Mouse (Mus musculus): ENCODE data around the gene Epha6. TPM values are rescaled to one million over a fixed set of nuclear protein-coding genes. Genes with fewer than 3 reads are reported as not detected.

The Epha6 gene
- polyA plus RNA-seq, 1 experiment: not detected

DNA sequence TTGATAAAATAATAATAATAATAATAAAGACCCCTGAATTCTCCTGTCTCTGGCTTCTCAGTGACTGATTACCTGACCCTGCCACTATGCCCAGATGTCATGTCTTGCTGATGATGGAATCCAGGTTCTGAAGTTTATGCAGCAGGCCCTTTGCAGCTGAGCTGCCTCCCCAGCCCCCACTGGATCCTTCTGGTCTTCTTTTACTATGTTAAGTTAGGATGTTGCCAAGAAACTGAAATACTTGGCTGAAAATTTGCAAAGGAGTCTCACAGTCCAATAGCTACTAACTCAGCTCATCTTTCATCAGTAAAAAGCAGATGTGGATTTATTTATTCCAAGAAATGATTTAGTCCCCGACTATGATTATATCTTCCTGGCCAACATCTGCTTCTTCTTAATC lies 861.7 kb downstream of the Epha6 start:
- H3K4me1 ChIP-seq (ENCODE audit: control insufficient read depth, insufficient read depth, low read length): no peaks in the 10 kb centered on the region
- TF ChIP-seq CTCF (IDR thresholded peaks at IDR 0.05; ENCODE audit: borderline replicate concordance, insufficient read depth, low read length) (no peak), POLR2A (IDR thresholded peaks at IDR 0.05; ENCODE audit: low read depth, low read length) (no peak)
- no peak overlapping the region for H3K27ac ChIP-seq (ENCODE audit: insufficient read depth, low read length)
- H3K4me3 ChIP-seq (ENCODE audit: insufficient read depth, low read length): no peak overlapping the region

- Histone ChIP-seq H3K4me1 (ENCODE audit: control insufficient read depth, insufficient read depth, low read length) (no peaks in the 10 kb centered on the region), H3K27ac (ENCODE audit: insufficient read depth, low read length) (no peak overlapping the region), H3K4me3 (ENCODE audit: insufficient read depth, low read length) (no peak overlapping the region)
- TF ChIP-seq POLR2A (IDR thresholded peaks at IDR 0.05; ENCODE audit: low read depth, low read length): no peak
- no peak for TF ChIP-seq CTCF (IDR thresholded peaks at IDR 0.05; ENCODE audit: borderline replicate concordance, insufficient read depth, low read length)
Observed at GRCm38 (mm10) chr16:59715524-59715923, 889.8 kb downstream of the Epha6 start.

GRCm38 (mm10) chr16:59693230-59693629 lies 912.1 kb downstream of the Epha6 start:
- H3K27ac ChIP-seq (ENCODE audit: insufficient read depth, low read length): no peak overlapping the region
- TF ChIP-seq POLR2A (IDR thresholded peaks at IDR 0.05; ENCODE audit: low read depth, low read length): no peak
- no peak for TF ChIP-seq CTCF (IDR thresholded peaks at IDR 0.05; ENCODE audit: borderline replicate concordance, insufficient read depth, low read length)
- H3K4me3 ChIP-seq (ENCODE audit: insufficient read depth, low read length): no peak overlapping the region
- no peaks in the 10 kb centered on the region for H3K4me1 ChIP-seq (ENCODE audit: control insufficient read depth, insufficient read depth, low read length)

DNA sequence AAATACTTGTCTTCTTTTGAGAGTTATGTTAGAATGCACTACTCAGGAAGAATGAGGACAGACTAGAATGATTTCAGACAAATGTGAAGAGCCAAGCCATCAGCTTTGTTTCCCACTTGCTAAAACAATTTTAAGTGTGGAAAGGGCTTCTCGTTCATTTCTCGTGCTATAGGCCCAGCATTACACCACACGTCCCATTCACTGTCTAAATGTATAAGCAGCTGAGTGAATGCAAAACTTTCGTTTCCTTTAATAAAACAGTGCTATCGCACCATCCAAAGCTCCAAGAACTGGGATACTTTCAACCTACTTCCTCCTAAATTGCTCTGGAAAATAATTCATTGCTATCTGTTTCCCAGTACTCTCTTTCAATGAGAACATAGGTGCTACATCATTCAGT lies 916.2 kb downstream of the Epha6 start:
- H3K27ac ChIP-seq (ENCODE audit: insufficient read depth, low read length): no peak overlapping the region
- H3K4me3 ChIP-seq (ENCODE audit: insufficient read depth, low read length): no peak overlapping the region
- TF ChIP-seq POLR2A (IDR thresholded peaks at IDR 0.05; ENCODE audit: low read depth, low read length): no peak
- TF ChIP-seq CTCF (IDR thresholded peaks at IDR 0.05; ENCODE audit: borderline replicate concordance, insufficient read depth, low read length): no peak
- H3K4me1 ChIP-seq (ENCODE audit: control insufficient read depth, insufficient read depth, low read length): no peaks in the 10 kb centered on the region

DNA sequence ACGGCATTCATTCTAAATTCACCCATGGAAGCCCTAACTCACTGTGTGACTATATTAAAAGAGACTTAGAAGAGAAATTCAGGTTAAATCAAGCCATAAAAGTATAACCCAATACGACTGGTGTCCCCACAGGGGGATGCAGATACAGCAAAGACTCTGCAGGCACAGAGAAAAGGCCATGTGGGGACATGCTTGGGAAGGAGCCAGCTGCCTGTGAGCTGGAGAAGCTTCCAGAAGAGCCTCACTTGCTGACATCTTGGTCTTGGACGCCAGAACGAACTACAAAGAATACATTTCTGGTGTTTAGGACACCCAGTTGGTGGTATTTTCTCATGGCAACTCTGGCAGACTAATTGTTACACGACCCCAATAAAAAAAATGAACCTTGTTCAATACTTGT lies 920.2 kb downstream of the Epha6 start:
- Histone ChIP-seq H3K27ac (ENCODE audit: insufficient read depth, low read length) (no peak overlapping the region), H3K4me1 (ENCODE audit: control insufficient read depth, insufficient read depth, low read length) (no peaks in the 10 kb centered on the region), H3K4me3 (ENCODE audit: insufficient read depth, low read length) (no peak overlapping the region)
- TF ChIP-seq POLR2A (IDR thresholded peaks at IDR 0.05; ENCODE audit: low read depth, low read length) (no peak), CTCF (IDR thresholded peaks at IDR 0.05; ENCODE audit: borderline replicate concordance, insufficient read depth, low read length) (no peak)

DNA sequence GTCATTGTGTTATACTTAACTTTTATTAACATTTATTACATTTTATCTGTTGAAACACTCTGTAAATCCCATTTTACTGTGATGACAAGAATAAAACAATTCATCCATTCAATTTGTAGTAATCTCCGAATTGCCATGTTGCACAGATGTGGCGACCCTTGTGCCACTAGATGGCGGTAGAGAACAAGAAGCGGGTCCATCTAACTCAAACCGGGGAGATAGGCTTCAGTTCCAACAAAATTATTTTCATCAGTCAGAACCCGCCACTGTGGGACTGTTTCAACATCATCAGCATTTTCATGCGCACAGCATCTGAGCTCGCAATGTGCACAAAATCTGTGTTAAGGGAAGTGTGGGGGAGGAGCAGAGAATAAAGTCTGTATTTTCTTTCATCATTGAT lies 921.9 kb downstream of the Epha6 start:
- Histone ChIP-seq H3K4me1 (ENCODE audit: control insufficient read depth, insufficient read depth, low read length) (no peaks in the 10 kb centered on the region), H3K4me3 (ENCODE audit: insufficient read depth, low read length) (no peak overlapping the region), H3K27ac (ENCODE audit: insufficient read depth, low read length) (no peak overlapping the region)
- TF ChIP-seq CTCF (IDR thresholded peaks at IDR 0.05; ENCODE audit: borderline replicate concordance, insufficient read depth, low read length) (peak; percentile 83; the same call in 1 of the 2 replicates), POLR2A (IDR thresholded peaks at IDR 0.05; ENCODE audit: low read depth, low read length) (no peak)

DNA sequence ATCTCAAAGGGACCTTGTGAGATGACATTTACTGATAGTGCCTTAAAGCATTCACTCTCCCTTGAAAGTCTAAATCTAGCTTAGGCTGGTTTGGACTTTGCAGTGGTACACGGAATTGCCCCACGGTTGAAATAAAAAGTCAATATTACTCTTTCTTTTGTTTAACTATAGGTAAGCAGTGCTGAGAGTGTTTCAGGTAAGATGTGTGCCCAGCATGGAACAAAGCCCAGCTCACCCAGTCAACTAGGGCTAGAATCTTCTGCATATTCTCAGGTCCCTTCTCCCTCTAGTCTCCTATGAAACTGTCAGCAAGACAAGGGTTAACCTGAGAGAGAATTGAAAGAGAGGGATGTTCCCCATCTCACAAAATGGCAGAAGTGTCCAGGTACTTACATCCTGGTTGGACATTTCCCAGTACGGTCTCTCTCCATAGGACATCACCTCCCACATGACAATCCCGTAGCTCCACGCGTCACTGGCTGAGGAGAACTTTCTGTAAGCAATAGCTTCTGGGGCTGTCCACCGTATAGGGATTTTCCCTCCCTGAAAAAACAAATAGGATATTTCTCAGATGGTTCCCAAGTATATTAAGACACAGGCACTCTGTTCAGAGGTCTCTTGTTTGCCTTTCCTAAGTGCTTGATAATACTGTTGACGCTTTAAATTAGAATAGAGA lies 923.0 kb downstream of the Epha6 start:
- H3K4me3 ChIP-seq (ENCODE audit: insufficient read depth, low read length): no peak overlapping the region
- H3K27ac ChIP-seq (ENCODE audit: insufficient read depth, low read length): no peak overlapping the region
- TF ChIP-seq POLR2A (IDR thresholded peaks at IDR 0.05; ENCODE audit: low read depth, low read length): no peak
- no peak for TF ChIP-seq CTCF (IDR thresholded peaks at IDR 0.05; ENCODE audit: borderline replicate concordance, insufficient read depth, low read length)
- H3K4me1 ChIP-seq (ENCODE audit: control insufficient read depth, insufficient read depth, low read length): no peaks in the 10 kb centered on the region

DNA sequence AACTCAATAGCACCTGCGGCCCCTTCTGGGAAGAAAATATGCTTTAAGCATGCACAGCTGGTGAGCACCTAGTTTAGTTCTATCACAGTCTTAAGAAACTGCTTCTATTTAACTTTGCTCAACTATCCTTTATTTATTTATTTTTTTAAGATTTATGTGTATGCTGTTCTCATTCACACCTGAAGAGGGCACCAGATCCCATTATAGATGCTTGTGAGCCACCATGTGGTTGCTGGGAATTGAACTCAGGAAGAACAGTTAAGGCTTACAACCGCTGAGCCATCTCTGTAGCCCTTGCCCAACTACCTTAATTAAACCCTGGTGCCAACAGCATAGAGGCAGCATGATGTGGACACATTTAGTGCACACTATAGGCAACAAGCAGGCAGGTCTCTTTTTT lies 938.4 kb downstream of the Epha6 start:
- TF ChIP-seq CTCF (IDR thresholded peaks at IDR 0.05; ENCODE audit: borderline replicate concordance, insufficient read depth, low read length) (no peak), POLR2A (IDR thresholded peaks at IDR 0.05; ENCODE audit: low read depth, low read length) (no peak)
- Histone ChIP-seq H3K27ac (ENCODE audit: insufficient read depth, low read length) (no peak overlapping the region), H3K4me1 (ENCODE audit: control insufficient read depth, insufficient read depth, low read length) (peaks cover 2% of the 10 kb centered on the region), H3K4me3 (ENCODE audit: insufficient read depth, low read length) (no peak overlapping the region)

DNA sequence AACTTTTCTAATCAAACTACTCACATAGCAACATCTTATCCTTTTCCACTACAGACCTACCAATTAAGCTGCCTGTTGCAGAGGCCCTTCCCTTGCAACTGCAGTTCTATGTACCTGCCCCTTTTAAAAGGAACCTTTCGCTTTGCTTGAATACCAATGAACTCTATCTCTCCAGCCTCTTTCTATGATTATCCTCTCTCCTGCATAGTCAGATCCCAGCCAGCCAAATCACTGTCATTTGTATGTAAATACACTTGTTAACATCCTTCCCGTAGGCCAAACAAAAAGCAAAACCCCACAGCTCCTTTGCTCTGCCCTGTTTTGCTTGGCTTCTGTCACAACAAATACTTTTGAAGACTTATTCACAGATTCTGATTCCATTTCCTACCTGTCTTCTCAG lies 961.6 kb downstream of the Epha6 start:
- no peak overlapping the region for H3K4me3 ChIP-seq (ENCODE audit: insufficient read depth, low read length)
- no peaks in the 10 kb centered on the region for H3K4me1 ChIP-seq (ENCODE audit: control insufficient read depth, insufficient read depth, low read length)
- TF ChIP-seq POLR2A (IDR thresholded peaks at IDR 0.05; ENCODE audit: low read depth, low read length) (no peak), CTCF (IDR thresholded peaks at IDR 0.05; ENCODE audit: borderline replicate concordance, insufficient read depth, low read length) (no peak)
- H3K27ac ChIP-seq (ENCODE audit: insufficient read depth, low read length): no peak overlapping the region

GRCm38 (mm10) chr16:59639985-59640384 lies 965.3 kb downstream of the Epha6 start:
- no peak overlapping the region for H3K27ac ChIP-seq (ENCODE audit: insufficient read depth, low read length)
- no peaks in the 10 kb centered on the region for H3K4me1 ChIP-seq (ENCODE audit: control insufficient read depth, insufficient read depth, low read length)
- H3K4me3 ChIP-seq (ENCODE audit: insufficient read depth, low read length): no peak overlapping the region
- TF ChIP-seq CTCF (IDR thresholded peaks at IDR 0.05; ENCODE audit: borderline replicate concordance, insufficient read depth, low read length) (no peak), POLR2A (IDR thresholded peaks at IDR 0.05; ENCODE audit: low read depth, low read length) (no peak)

All from embryonic fibroblast, embryonic 13.5 days (primary cell).